Mouse (Mus musculus): ENCODE measurements at regions not wholly inside any gene's neighbourhood (a gene's known extent, or its start where the extent isn't known, plus 50 kb on each side); places are given as distances from the start of the nearest gene placed in this dataset.

DNA sequence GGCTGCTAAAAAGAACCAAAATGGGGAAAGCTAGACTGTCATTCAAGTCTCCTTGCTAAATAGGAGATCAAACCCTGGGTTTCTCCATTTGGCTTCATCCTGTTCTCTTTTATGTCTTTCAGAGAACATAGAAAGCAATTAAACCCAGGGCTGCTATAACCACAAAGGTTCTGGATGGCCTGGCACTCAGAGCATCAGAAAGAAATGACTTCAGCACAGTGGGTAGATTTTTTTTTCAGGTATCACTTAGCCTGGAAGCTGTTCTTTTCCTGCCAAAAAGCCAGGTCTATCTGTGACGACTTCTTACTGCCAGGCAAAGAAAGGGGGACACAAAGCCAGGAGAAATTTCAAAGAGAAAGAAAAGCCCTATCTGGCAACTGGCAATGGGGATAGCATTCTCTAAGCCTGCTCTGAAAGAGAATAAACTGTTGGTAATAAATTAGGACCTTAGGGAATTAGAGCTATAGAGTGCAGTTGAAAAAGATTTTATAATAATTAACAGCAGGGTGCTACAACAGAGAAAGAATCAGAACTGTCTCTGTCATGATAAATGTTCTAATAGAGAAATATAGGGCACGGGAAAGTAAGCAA, 225.7 kb downstream of the Gm10283 start:
- no peak for TF ChIP-seq CTCF (IDR thresholded peaks at IDR 0.05; ENCODE audit: low read depth, low read length)
- no peak for TF ChIP-seq POLR2A (IDR thresholded peaks at IDR 0.05; ENCODE audit: extremely low read depth, insufficient read depth, low read length)
